In genomic region chr5:67138643-67139042, GRCm38 (mm10) we compare ENCODE assay signal across 16 mouse cellular contexts. TPM values are rescaled to one million over a fixed set of nuclear protein-coding genes. Genes with fewer than 3 reads are reported as not detected.
DNase-seq lines count a peak whose midpoint lies in the region; ATAC-seq and TF ChIP-seq lines count a peak whose summit lies in the region.
"Had no signal": no experiment of that assay in that cellular context is flagged by ENCODE, and none has a peak within 500 bp of the region (broad histone marks: within the 10 kb centered on the region; RNA-seq: fewer than 3 reads in every experiment).

No protein-coding gene starts in this region.

- H3K4me1 ChIP-seq in intestine, embryonic 14.5 days (replicated peaks; ENCODE audit: control insufficient read depth, insufficient read depth, low read length): no peaks in the 10 kb centered on the region
- H3K4me1 ChIP-seq in intestine, embryonic 16.5 days (ENCODE audit: control insufficient read depth, insufficient read depth, low read length): no peaks in the 10 kb centered on the region
- peaks cover 26% of the 10 kb centered on the region for H3K4me1 ChIP-seq in forebrain, embryonic 12.5 days
- H3K4me1 ChIP-seq in hindbrain, postnatal 0 days (ENCODE audit: insufficient read depth, low read length): no peaks in the 10 kb centered on the region
- no peaks in the 10 kb centered on the region for H3K4me1 ChIP-seq in liver, embryonic 12.5 days
- H3K4me1 ChIP-seq in thymus, adult 2 months (replicated peaks; ENCODE audit: control insufficient read depth, insufficient read depth, low read length): no peaks in the 10 kb centered on the region
- H3K4me1 ChIP-seq: embryonic facial prominence, embryonic 15.5 days; heart, embryonic 10.5 days had no signal

- H3K9me3 ChIP-seq in intestine, embryonic 14.5 days (ENCODE audit: control insufficient read depth, low read length): no peaks in the 10 kb centered on the region
- no peaks in the 10 kb centered on the region for H3K9me3 ChIP-seq in intestine, embryonic 16.5 days (ENCODE audit: control insufficient read depth, low read length)
- no peaks in the 10 kb centered on the region for H3K9me3 ChIP-seq in forebrain, embryonic 12.5 days
- no peaks in the 10 kb centered on the region for H3K9me3 ChIP-seq in hindbrain, postnatal 0 days (ENCODE audit: low read length)
- no peaks in the 10 kb centered on the region for H3K9me3 ChIP-seq in liver, embryonic 12.5 days (replicated peaks)
- H3K9me3 ChIP-seq: embryonic facial prominence, embryonic 15.5 days; heart, embryonic 10.5 days had no signal

- H3K27ac ChIP-seq in intestine, embryonic 14.5 days (ENCODE audit: low read depth): 0 out of 2 replicates have a peak overlapping the region, but pooled peaks have one; percentile 11
- no peak overlapping the region for H3K27ac ChIP-seq in intestine, embryonic 16.5 days (ENCODE audit: low read length)
- H3K27ac ChIP-seq in forebrain, embryonic 12.5 days: 0 out of 2 replicates have a peak overlapping the region, but pooled peaks have one; percentile 2
- H3K27ac ChIP-seq in hindbrain, postnatal 0 days: no peak overlapping the region
- H3K27ac ChIP-seq in liver, embryonic 12.5 days: no peak overlapping the region
- H3K27ac ChIP-seq in thymus, adult 2 months (ENCODE audit: control insufficient read depth, insufficient read depth, low read length): no peak overlapping the region
- H3K27ac ChIP-seq: embryonic facial prominence, embryonic 15.5 days; heart, embryonic 10.5 days had no signal

- intact Hi-C loops in gastrocnemius, postnatal 14 days (cut with DNase I; ENCODE audit: low total_unique reads): no loop called here

- TF ChIP-seq CTCF in hindbrain, postnatal 0 days (IDR thresholded peaks at IDR 0.05; ENCODE audit: low read depth): no peak
- no peak for TF ChIP-seq CTCF in thymus, adult 2 months (IDR thresholded peaks at IDR 0.05; ENCODE audit: borderline replicate concordance, control insufficient read depth, extremely low read depth, insufficient read depth, low read length, poor library complexity)

- WGBS in intestine, embryonic 14.5 days: 76% methylated on average over 8 of the region's 8 CpGs
- WGBS in intestine, embryonic 16.5 days: 68% methylated on average over 8 of the region's 8 CpGs
- under 1% methylated on average over 8 of the region's 8 CpGs for WGBS in forebrain, embryonic 12.5 days
- WGBS in hindbrain, postnatal 0 days: 12% methylated on average over 8 of the region's 8 CpGs
- WGBS in liver, embryonic 12.5 days (ENCODE audit: insufficient replicate concordance): 67% methylated on average over 8 of the region's 8 CpGs
- WGBS in thymus, adult 2 months: 68% methylated on average over 8 of the region's 8 CpGs

- no peak for DNase-seq in intestine, embryonic 14.5 days (ENCODE audit: low spot score)
- peak; percentile 14 for DNase-seq in hindbrain, postnatal 0 days (ENCODE audit: low spot score)
- peak; percentile 76 for DNase-seq in retina, postnatal 1 day
- no peak for DNase-seq in thymus, adult 2 months
- DNase-seq in gastrocnemius, postnatal 14 days: no peak
- DNase-seq: adrenal gland, postnatal 10 days; cerebellum, adult 11 months; kidney, postnatal 25 days; liver had no signal

- H3K9ac ChIP-seq in intestine, embryonic 14.5 days (ENCODE audit: low read length): no peak overlapping the region
- H3K9ac ChIP-seq in intestine, embryonic 16.5 days (ENCODE audit: low read depth, low read length): no peak overlapping the region
- H3K9ac ChIP-seq in forebrain, embryonic 12.5 days: no peak overlapping the region
- H3K9ac ChIP-seq in hindbrain, postnatal 0 days (replicated peaks; ENCODE audit: low read length): no peak overlapping the region
- no peak overlapping the region for H3K9ac ChIP-seq in liver, embryonic 12.5 days
- H3K9ac ChIP-seq: embryonic facial prominence, embryonic 15.5 days had no signal

- H3K4me2 ChIP-seq in intestine, embryonic 14.5 days (ENCODE audit: low read length): no peak overlapping the region
- H3K4me2 ChIP-seq in intestine, embryonic 16.5 days (ENCODE audit: low read depth, low read length): no peak overlapping the region
- peak overlapping the region; percentile 27 for H3K4me2 ChIP-seq in forebrain, embryonic 12.5 days
- H3K4me2 ChIP-seq in hindbrain, postnatal 0 days (ENCODE audit: low read depth, low read length): no peak overlapping the region
- no peak overlapping the region for H3K4me2 ChIP-seq in liver, embryonic 12.5 days
- H3K4me2 ChIP-seq: embryonic facial prominence, embryonic 15.5 days had no signal

- H3K4me3 ChIP-seq in intestine, embryonic 14.5 days (ENCODE audit: low read depth, low read length): no peak overlapping the region
- no peak overlapping the region for H3K4me3 ChIP-seq in intestine, embryonic 16.5 days (ENCODE audit: low read length)
- no peak overlapping the region for H3K4me3 ChIP-seq in forebrain, embryonic 12.5 days (replicated peaks)
- H3K4me3 ChIP-seq in hindbrain, postnatal 0 days (ENCODE audit: low read length): no peak overlapping the region
- H3K4me3 ChIP-seq in liver, embryonic 12.5 days: no peak overlapping the region
- H3K4me3 ChIP-seq in thymus, adult 2 months (ENCODE audit: control insufficient read depth, insufficient read depth, low read length): no peak overlapping the region
- H3K4me3 ChIP-seq: embryonic facial prominence, embryonic 15.5 days; heart, embryonic 10.5 days had no signal

- 0 out of 2 replicates have a peak, but pooled peaks have one; percentile 47 for ATAC-seq in intestine, embryonic 14.5 days (replicated peaks; ENCODE audit: low FRiP score, low TSS enrichment, low read depth)
- ATAC-seq in intestine, embryonic 16.5 days: no peak
- ATAC-seq in forebrain, embryonic 12.5 days (ENCODE audit: low FRiP score): peak; percentile 88
- no peak for ATAC-seq in hindbrain, postnatal 0 days
- no peak for ATAC-seq in liver, embryonic 12.5 days

- no peak for TF ChIP-seq POLR2A in thymus, adult 2 months (IDR thresholded peaks at IDR 0.05; ENCODE audit: control insufficient read depth, extremely low read depth, insufficient read depth, low read length, poor library complexity)

- H3K36me3 ChIP-seq in intestine, embryonic 14.5 days (ENCODE audit: control insufficient read depth, insufficient read depth, low read length): no peaks in the 10 kb centered on the region
- H3K36me3 ChIP-seq in intestine, embryonic 16.5 days (ENCODE audit: control insufficient read depth, insufficient read depth, low read length): no peaks in the 10 kb centered on the region
- no peaks in the 10 kb centered on the region for H3K36me3 ChIP-seq in forebrain, embryonic 12.5 days (replicated peaks)
- no peaks in the 10 kb centered on the region for H3K36me3 ChIP-seq in hindbrain, postnatal 0 days (ENCODE audit: insufficient read depth, low read length)
- H3K36me3 ChIP-seq in liver, embryonic 12.5 days: no peaks in the 10 kb centered on the region
- H3K36me3 ChIP-seq in thymus, adult 2 months (ENCODE audit: control insufficient read depth, insufficient read depth, low read length): no peaks in the 10 kb centered on the region
- H3K36me3 ChIP-seq: embryonic facial prominence, embryonic 15.5 days; heart, embryonic 10.5 days had no signal

- no peaks in the 10 kb centered on the region for H3K27me3 ChIP-seq in intestine, embryonic 14.5 days (replicated peaks; ENCODE audit: control insufficient read depth, insufficient read depth, low read length)
- H3K27me3 ChIP-seq in intestine, embryonic 16.5 days (replicated peaks; ENCODE audit: control insufficient read depth, insufficient read depth, low read length): no peaks in the 10 kb centered on the region
- H3K27me3 ChIP-seq in forebrain, embryonic 12.5 days: peaks cover 23% of the 10 kb centered on the region
- no peaks in the 10 kb centered on the region for H3K27me3 ChIP-seq in hindbrain, postnatal 0 days (ENCODE audit: insufficient read depth, low read length)
- H3K27me3 ChIP-seq in liver, embryonic 12.5 days (replicated peaks): no peaks in the 10 kb centered on the region; the same call in 1 of the 2 replicates
- H3K27me3 ChIP-seq in thymus, adult 2 months (ENCODE audit: control insufficient read depth, insufficient read depth, low read length): no peaks in the 10 kb centered on the region

RNA-seq across cellular contexts. Expression of gene Phox2b, which starts 39.5 kb away (rescaled TPM):
- 41.6 and 45.5 TPM in 2 replicates for polyA plus RNA-seq in intestine, embryonic 14.5 days (2014; fragmentation: Nextera tagmentation; extraction: Ambion mirVana)
- polyA plus RNA-seq in intestine, embryonic 16.5 days (2015; fragmentation: Nextera tagmentation; extraction: Ambion mirVana): 13.8 and 15.9 TPM in 2 replicates
- not detected in 2 replicates for polyA plus RNA-seq in forebrain, embryonic 12.5 days (2016; fragmentation: Nextera tagmentation; extraction: Ambion mirVana)
- 11.3 and 17.3 TPM in 2 replicates for total RNA-seq in hindbrain, postnatal 0 days (2014; rRNA removed)
- polyA plus RNA-seq in hindbrain, postnatal 0 days (2015; fragmentation: Nextera tagmentation; extraction: Ambion mirVana): 15.3 and 15.8 TPM in 2 replicates
- 0.37 TPM in 1 of 2 replicates, not detected in the other for polyA plus RNA-seq in liver, embryonic 12.5 days (2016; fragmentation: Nextera tagmentation; extraction: Ambion mirVana)
- polyA plus RNA-seq in thymus, adult 2 months (2012; rRNA removed): 0.10 TPM in 1 of 2 replicates, not detected in the other
- total RNA-seq in gastrocnemius, postnatal 14 days (2021): not detected
- total RNA-seq: left cerebral cortex, adult 8-10 months had no signal
- polyA plus RNA-seq: C2C12 had no signal

Comparison
In these comparisons a context has a peak if more than half of its experiments do, and no peak if none do; other contexts are left out.
1. ATAC-seq: peak in intestine, embryonic 14.5 days (single experiment) and forebrain, embryonic 12.5 days (single experiment); none in intestine, embryonic 16.5 days (single experiment), hindbrain, postnatal 0 days (single experiment) and liver, embryonic 12.5 days (single experiment).
2. H3K27ac ChIP-seq: peak in intestine, embryonic 14.5 days (single experiment) and forebrain, embryonic 12.5 days (single experiment); none in intestine, embryonic 16.5 days (single experiment), hindbrain, postnatal 0 days (single experiment), liver, embryonic 12.5 days (single experiment) and thymus, adult 2 months (single experiment).
3. DNase-seq: peak in hindbrain, postnatal 0 days (single experiment) and retina, postnatal 1 day (single experiment); none in intestine, embryonic 14.5 days (single experiment), thymus, adult 2 months (single experiment) and gastrocnemius, postnatal 14 days (single experiment).
4. RNA of gene Phox2b, which starts 39.5 kb away (polyA plus RNA-seq): 41.6 to 45.5 TPM in intestine, embryonic 14.5 days, 13.8 to 15.9 TPM in intestine, embryonic 16.5 days and 15.3 to 15.8 TPM in hindbrain, postnatal 0 days; 0.37 TPM in liver, embryonic 12.5 days, not detected in forebrain, embryonic 12.5 days and 0.10 TPM in thymus, adult 2 months; every median in the first group is over 10 times any median in the second.